Mouse (Mus musculus) spleen, adult 18-20 months (tissue): ENCODE results near the gene Lrwd1.
"Not testable (repeated sequence)": the region's sequence is repeated elsewhere in the genome, so short reads cannot be mapped to it uniquely, and the experiment has no call there.

Experiments used
- DNase-seq, 2 experiments: peaks; one replicate each; pipeline ENCODE4 v3.0.0; 2022; ENCODE audit warnings: mixed read lengths in 2 of 2

Gene Lrwd1

GRCm38 (mm10) chr5:136135571-136136291 is at the start of gene Lrwd1, which contains the start of gene Alkbh4:
TSS of gene Lrwd1 (minus strand) at chr5:136136074.
TSS of gene Alkbh4 (plus strand) at chr5:136136146.
- DNase-seq, result peak; percentile 95 to 97

DNA sequence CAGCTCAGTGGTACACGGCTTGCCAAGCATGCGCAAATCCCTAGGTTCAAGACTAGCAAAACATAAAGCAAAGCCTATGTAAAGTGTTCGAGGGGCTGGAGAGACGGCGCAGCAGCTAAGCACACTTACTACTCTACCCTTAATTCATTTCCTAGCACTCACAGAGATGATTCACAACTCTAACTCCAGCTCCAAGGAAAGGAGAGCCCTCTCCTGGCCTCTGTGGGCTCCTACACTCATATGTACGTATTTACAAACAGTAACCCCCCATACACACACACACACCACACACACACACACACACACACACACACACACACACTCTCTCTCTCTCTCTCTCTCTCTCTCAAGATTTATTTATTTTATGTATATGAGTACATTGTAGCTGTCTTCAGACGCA is 47.9 kb upstream of the Lrwd1 start:
- DNase-seq, result no peak

DNA sequence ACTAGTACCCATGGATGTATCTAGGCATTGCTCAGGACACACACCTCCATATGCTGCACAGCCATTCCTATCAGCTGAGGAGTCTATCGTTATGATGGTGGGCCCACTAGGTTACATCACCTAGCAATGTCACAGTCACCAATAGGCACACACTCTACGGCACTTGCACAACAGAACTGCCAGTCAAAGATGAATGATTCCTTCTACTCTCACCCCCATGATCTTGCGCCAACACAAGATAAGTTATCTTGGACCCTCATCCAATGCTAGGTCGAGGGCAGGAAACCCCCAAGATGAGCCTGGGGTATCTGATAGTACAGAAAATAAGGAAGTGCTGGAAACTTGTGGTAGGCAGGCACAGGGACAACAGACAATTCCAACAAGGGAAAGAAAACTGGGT is 47.0 kb upstream of the Lrwd1 start:
- no peak for DNase-seq

- DNase-seq, result no peak
Observed at GRCm38 (mm10) chr5:136182049-136182448, 46.2 kb upstream of the Lrwd1 start.

DNA sequence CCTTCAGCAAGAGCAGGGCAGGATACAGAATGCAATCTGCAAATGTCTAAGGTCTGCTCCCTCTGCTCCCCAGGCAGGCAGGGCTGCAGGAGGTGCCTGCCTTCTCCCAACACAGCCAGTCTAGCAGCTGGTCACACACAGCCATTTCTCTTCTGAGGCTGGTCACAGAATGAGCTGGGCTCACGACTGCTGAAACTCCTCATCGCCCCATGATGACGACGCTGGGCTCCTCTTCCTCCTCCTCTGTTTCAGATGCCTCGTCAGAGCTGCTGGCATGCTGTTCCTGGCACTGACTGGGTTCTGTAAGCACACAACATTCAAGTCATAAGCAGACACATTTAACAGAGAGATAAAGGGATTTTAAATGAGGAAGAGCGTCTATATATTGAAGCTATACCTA is 45.3 kb upstream of the Lrwd1 start:
- no peak for DNase-seq

DNA sequence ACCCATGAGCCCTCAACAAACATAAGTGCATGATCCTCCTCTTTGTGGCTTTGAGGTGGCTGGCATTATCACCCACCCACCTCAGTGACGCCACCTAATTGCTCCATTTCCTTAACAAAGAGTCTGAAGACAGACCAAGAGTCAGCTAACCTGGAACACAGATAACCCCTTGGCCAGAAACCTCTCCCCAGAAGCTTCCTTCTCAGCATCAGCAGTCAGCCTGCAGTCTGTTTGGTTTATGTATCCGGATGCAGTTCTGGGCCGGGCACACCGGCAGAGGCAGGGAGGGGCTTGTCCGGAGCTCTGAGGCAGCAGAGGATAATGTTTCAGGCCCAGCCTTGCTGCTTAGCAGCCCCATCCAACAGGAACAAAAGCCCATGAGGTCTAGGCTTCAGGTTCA is 43.7 kb upstream of the Lrwd1 start:
- DNase-seq, result no peak

- DNase-seq, result no peak
Observed at GRCm38 (mm10) chr5:136173606-136174463, 38.0 kb upstream of the Lrwd1 start.

- no peak for DNase-seq
Observed at GRCm38 (mm10) chr5:136172939-136173338, 37.1 kb upstream of the Lrwd1 start.

- DNase-seq, result peak in 1 of 2 experiments; percentile 27
Observed at GRCm38 (mm10) chr5:136171363-136172341, 35.8 kb upstream of the Lrwd1 start.

- peak; percentile 85 to 91 for DNase-seq
Observed at GRCm38 (mm10) chr5:136170512-136171362, 34.9 kb upstream of the Lrwd1 start, which contains the start of gene Orai2. TSS of gene Orai2 (minus strand) at chr5:136170713.

DNA sequence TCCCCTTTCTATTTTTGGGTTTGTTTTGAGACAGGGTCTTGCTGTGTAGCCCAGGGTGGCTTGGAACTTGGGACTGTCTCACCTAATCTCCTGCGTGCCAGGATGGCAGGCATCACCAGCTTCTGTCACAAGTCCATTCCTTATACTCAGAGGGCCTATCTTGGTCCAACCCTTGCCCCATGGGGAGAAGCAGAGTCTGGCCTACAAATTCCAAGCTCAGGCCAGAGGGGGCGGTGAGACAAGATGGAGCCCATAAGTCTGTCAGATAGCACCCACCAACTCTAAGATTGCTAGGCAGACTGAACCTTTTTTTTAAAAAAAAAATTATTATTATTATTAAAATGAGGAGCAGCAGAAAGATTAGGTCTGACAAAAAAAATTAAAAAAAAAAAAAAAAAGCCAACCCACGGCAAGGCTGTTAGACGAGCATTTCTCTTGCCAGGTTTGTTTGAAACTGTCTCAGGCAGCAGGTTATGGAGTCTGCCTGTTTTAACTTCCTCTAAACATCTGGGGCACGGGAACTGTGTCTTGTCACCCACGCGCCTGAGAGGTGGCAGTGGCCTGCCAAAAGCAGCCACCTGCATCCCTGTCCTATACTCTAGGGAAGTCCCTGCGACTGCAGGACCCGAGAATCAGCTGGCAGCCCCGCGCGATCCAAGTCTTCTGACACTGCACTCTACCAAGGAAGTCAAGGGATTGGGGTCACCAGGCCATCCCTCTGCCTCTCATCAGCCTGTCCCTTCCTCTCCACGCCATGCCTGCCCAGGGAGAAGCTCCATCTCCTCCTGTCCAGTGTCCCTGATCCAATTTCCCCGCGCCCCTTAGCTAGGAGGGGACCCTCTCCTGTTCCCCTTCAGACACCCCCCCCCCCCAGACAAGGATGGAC is 34.0 kb upstream of the Lrwd1 start:
- DNase-seq, result peak; percentile 51 to 57

DNA sequence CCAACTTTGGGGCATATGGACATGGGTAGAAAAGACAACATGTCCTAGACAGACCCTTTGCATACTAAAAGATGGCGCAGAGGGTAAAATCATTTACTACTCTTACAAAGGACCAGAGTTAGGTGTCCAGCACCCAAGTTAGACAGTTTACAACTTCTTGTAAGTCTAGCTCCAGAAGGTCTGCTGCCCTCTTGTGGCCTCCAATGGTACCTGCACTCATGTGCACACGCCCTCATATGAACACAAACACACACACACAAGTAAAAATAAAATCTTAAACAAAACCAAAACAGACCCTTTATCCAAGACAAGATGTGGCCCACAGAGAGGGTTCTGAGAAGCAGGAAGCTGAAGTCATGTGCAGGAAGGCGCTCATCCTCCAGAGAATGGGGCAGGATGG is 32.2 kb upstream of the Lrwd1 start:
- no peak for DNase-seq

DNA sequence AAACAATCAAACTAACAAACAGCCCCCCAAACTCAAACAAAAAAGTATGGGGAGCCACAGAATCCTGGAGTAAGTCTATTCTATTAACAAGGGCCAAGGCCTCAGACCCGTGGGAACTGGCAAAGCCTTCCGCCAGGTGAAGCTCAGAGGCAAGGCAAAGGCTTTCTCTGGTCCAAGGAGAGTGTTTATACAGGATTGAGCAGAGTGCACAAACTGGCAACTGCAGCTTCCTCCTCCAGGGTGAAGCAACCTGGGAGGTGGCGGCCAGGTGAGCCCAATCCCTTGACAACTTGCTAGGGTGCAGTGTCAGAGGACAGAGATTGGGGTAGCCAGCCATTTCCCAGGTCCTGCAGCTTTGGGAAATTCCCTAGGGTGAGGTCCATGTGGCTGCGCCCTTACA is 31.4 kb upstream of the Lrwd1 start:
- DNase-seq, result no peak

GRCm38 (mm10) chr5:136165246-136165645 is 29.4 kb upstream of the Lrwd1 start:
- DNase-seq, result no peak

- DNase-seq, result no peak
Observed at GRCm38 (mm10) chr5:136163807-136164474, 28.1 kb upstream of the Lrwd1 start.

DNA sequence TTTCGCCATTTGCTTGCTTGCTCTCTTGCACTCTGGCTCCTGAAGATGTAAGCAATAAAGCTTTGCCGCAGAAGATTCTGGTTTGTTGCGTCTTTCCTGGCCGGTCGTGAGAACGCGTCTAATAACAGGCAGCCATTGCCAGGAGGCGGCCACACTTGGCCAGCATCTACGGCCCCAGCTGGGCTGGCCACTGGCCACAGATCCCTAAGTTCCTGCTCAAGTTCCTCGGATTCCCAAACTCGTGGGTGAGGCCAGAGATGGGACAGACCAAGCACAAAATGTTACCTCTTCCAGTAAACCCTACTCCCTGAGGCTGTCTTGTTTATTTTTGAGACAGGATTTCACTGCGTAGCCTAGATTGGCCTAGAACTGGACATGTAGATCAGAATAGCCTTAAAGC is 24.2 kb upstream of the Lrwd1 start:
- not testable (repeated sequence) for DNase-seq

- DNase-seq, result no peak
Observed at GRCm38 (mm10) chr5:136155399-136155798, 19.5 kb upstream of the Lrwd1 start.

DNA sequence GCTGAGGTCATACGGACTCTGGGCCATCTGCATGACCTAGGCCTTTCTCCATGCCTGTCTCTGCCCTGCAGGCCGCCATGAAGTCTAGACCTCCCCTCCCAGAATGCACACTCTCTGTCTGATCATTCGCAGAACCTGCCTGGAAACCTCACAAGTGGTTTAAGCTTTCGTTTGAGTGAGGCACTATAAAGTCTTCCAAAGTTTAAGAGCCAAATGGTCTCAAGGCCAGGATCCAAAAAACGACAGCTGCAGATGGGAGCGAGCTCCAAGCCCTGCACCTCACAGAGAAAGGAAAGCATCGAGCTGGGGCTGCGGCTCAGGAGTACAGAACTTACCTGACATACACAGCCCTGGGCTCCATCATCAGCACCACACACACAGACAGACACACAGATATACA is 16.5 kb upstream of the Lrwd1 start:
- DNase-seq, result no peak

DNA sequence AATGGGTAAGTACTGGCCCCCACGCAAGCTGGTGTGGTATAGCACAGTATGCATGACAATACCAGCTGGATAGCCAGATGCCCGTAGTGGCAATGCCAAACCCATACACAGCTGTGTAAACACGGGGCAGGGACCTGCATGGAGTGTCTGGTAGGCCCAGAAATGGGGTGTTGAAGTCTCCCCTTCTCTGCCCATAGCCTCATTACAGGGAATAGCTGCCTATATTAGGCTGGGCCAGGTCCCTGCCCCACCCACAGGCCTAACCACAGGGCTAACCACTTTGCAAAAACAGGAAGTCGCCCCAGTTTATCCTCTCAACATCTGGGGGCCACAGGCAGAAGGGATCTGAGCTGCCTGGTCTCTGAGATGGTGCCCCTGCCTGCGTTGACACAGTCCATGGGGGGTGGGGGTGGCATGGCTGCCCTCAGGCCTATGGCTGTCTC is 13.3 kb upstream of the Lrwd1 start:
- DNase-seq, result peak; percentile 44 to 67

GRCm38 (mm10) chr5:136147704-136148103 is 11.8 kb upstream of the Lrwd1 start:
- DNase-seq, result no peak
